Mouse (Mus musculus): ENCODE measurements around the gene Herc2. TPM values are rescaled to one million over a fixed set of nuclear protein-coding genes. Genes with fewer than 3 reads are reported as not detected.

Herc2 gene
- polyA plus RNA-seq, 1 experiment from 2014 or later: 51.5 TPM

- Histone ChIP-seq H3K4me3 (ENCODE audit: low read depth, low read length) (no peak overlapping the region), H3K4me2 (ENCODE audit: low read length) (no peak overlapping the region), H3K9me3 (replicated peaks; ENCODE audit: control insufficient read depth, low read length, poor library complexity, severe bottlenecking) (no peaks in the 10 kb centered on the region), H3K27me3 (ENCODE audit: control insufficient read depth, insufficient read depth, low read depth, low read length) (no peaks in the 10 kb centered on the region), H3K4me1 (ENCODE audit: control insufficient read depth, insufficient read depth, low read length) (no peaks in the 10 kb centered on the region), H3K27ac (ENCODE audit: low read length) (no peak overlapping the region), H3K36me3 (ENCODE audit: control insufficient read depth, insufficient read depth, low read length) (peaks cover 32% of the 10 kb centered on the region), H3K9ac (ENCODE audit: low read depth, low read length) (no peak overlapping the region)
- no peak for ATAC-seq
- WGBS: 88% methylated on average over 3 of the region's 3 CpGs
Observed at GRCm38 (mm10) chr7:56146424-56146823, 96.4 kb downstream of the Herc2 start.

DNA sequence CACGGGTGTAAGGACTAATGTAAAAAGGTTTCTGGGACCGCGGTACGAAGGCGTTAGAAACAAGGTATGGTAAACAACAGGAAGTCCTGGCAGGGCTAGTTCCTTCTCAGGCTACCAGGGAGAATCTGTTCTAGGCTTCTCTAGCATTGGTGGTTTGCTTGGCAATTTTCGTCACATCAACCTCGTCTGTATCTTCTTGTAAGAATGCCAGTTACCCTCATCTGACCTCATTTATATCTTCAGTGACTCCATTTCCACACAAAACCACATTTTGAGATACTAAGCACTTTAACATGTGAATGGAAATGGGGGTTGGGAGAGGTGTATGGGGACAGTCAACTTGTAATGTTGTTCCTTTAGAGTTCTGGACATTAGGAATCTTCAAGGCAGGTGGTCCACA lies 98.9 kb downstream of the Herc2 start:
- Histone ChIP-seq H3K27ac (ENCODE audit: low read length) (no peak overlapping the region), H3K4me2 (ENCODE audit: low read length) (no peak overlapping the region), H3K9ac (ENCODE audit: low read depth, low read length) (no peak overlapping the region), H3K4me1 (ENCODE audit: control insufficient read depth, insufficient read depth, low read length) (no peaks in the 10 kb centered on the region), H3K27me3 (ENCODE audit: control insufficient read depth, insufficient read depth, low read depth, low read length) (no peaks in the 10 kb centered on the region), H3K4me3 (ENCODE audit: low read depth, low read length) (no peak overlapping the region), H3K9me3 (replicated peaks; ENCODE audit: control insufficient read depth, low read length, poor library complexity, severe bottlenecking) (no peaks in the 10 kb centered on the region), H3K36me3 (ENCODE audit: control insufficient read depth, insufficient read depth, low read length) (peaks cover 50% of the 10 kb centered on the region)
- ATAC-seq: no peak
- WGBS: 96% methylated on average over 7 of the region's 7 CpGs

GRCm38 (mm10) chr7:56151885-56152676 lies 102.1 kb downstream of the Herc2 start:
- no peaks in the 10 kb centered on the region for H3K27me3 ChIP-seq (ENCODE audit: control insufficient read depth, insufficient read depth, low read depth, low read length)
- no peaks in the 10 kb centered on the region for H3K4me1 ChIP-seq (ENCODE audit: control insufficient read depth, insufficient read depth, low read length)
- no peak overlapping the region for H3K4me3 ChIP-seq (ENCODE audit: low read depth, low read length)
- no peak overlapping the region for H3K4me2 ChIP-seq (ENCODE audit: low read length)
- no peak for ATAC-seq
- no peaks in the 10 kb centered on the region for H3K9me3 ChIP-seq (replicated peaks; ENCODE audit: control insufficient read depth, low read length, poor library complexity, severe bottlenecking)
- peaks cover 51% of the 10 kb centered on the region for H3K36me3 ChIP-seq (ENCODE audit: control insufficient read depth, insufficient read depth, low read length)
- no peak overlapping the region for H3K9ac ChIP-seq (ENCODE audit: low read depth, low read length)
- no peak overlapping the region for H3K27ac ChIP-seq (ENCODE audit: low read length)
- WGBS: 95% methylated on average over 16 of the region's 16 CpGs

DNA sequence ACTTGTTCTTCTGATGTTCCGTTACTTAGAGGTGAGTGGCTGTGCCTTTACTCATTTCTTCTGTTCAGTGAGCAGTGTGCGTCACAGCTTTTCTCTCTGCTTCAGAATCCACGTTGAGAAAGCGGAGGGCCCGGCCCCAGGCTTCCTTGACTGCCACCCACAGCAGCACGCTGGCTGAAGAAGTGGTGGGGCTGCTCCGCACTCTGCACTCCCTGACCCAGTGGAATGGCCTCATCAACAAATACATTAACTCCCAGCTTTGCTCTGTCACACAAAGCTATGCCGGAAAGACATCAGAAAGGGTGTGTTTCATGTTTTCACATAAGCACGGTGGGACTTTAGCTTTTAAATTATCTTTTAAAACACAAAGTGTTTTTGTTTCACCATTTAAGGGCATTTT lies 103.2 kb downstream of the Herc2 start:
- no peaks in the 10 kb centered on the region for H3K4me1 ChIP-seq (ENCODE audit: control insufficient read depth, insufficient read depth, low read length)
- no peak overlapping the region for H3K27ac ChIP-seq (ENCODE audit: low read length)
- H3K9me3 ChIP-seq (replicated peaks; ENCODE audit: control insufficient read depth, low read length, poor library complexity, severe bottlenecking): no peaks in the 10 kb centered on the region
- no peak overlapping the region for H3K9ac ChIP-seq (ENCODE audit: low read depth, low read length)
- 95% methylated on average over 9 of the region's 9 CpGs for WGBS
- H3K27me3 ChIP-seq (ENCODE audit: control insufficient read depth, insufficient read depth, low read depth, low read length): no peaks in the 10 kb centered on the region
- H3K4me2 ChIP-seq (ENCODE audit: low read length): no peak overlapping the region
- no peak overlapping the region for H3K4me3 ChIP-seq (ENCODE audit: low read depth, low read length)
- ATAC-seq: no peak
- H3K36me3 ChIP-seq (ENCODE audit: control insufficient read depth, insufficient read depth, low read length): peaks cover 57% of the 10 kb centered on the region

- 95% methylated on average over 12 of the region's 12 CpGs for WGBS
Observed at GRCm38 (mm10) chr7:56153625-56154024, 103.6 kb downstream of the Herc2 start.

DNA sequence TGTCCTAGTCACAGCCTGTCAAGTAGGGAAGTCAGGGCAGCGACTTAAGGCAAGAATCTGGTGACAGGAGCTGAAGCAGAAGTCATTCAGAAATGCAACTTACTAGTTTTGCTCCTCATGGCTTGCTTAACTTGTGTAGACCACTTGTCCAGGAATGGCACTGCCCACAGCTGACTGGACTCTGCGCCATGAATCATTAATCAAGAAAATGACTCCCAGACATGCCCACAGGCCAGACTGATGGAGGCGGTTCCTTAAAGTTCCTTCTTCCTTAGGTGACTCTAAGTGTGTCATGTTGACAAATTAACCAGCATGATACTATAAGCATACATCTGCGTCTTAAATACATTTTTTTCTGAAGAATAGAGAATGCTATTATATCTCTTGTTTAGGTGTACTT lies 113.3 kb downstream of the Herc2 start:
- no peak overlapping the region for H3K9ac ChIP-seq (ENCODE audit: low read depth, low read length)
- no peak overlapping the region for H3K4me3 ChIP-seq (ENCODE audit: low read depth, low read length)
- H3K27me3 ChIP-seq (ENCODE audit: control insufficient read depth, insufficient read depth, low read depth, low read length): no peaks in the 10 kb centered on the region
- H3K4me1 ChIP-seq (ENCODE audit: control insufficient read depth, insufficient read depth, low read length): no peaks in the 10 kb centered on the region
- H3K9me3 ChIP-seq (replicated peaks; ENCODE audit: control insufficient read depth, low read length, poor library complexity, severe bottlenecking): no peaks in the 10 kb centered on the region
- 94% methylated on average over 4 of the region's 4 CpGs for WGBS
- peaks cover 19% of the 10 kb centered on the region for H3K36me3 ChIP-seq (ENCODE audit: control insufficient read depth, insufficient read depth, low read length)
- H3K27ac ChIP-seq (ENCODE audit: low read length): no peak overlapping the region
- ATAC-seq: no peak
- no peak overlapping the region for H3K4me2 ChIP-seq (ENCODE audit: low read length)

More at GRCm38 (mm10) chr7:56153625-56154024, 103.6 kb downstream of the Herc2 start:
- Histone ChIP-seq H3K27ac (ENCODE audit: low read length) (no peak overlapping the region), H3K36me3 (ENCODE audit: control insufficient read depth, insufficient read depth, low read length) (peaks cover 55% of the 10 kb centered on the region), H3K4me1 (ENCODE audit: control insufficient read depth, insufficient read depth, low read length) (no peaks in the 10 kb centered on the region), H3K9ac (ENCODE audit: low read depth, low read length) (no peak overlapping the region), H3K4me2 (ENCODE audit: low read length) (no peak overlapping the region), H3K9me3 (replicated peaks; ENCODE audit: control insufficient read depth, low read length, poor library complexity, severe bottlenecking) (no peaks in the 10 kb centered on the region), H3K27me3 (ENCODE audit: control insufficient read depth, insufficient read depth, low read depth, low read length) (no peaks in the 10 kb centered on the region), H3K4me3 (ENCODE audit: low read depth, low read length) (no peak overlapping the region)
- no peak for ATAC-seq

- Histone ChIP-seq H3K9me3 (replicated peaks; ENCODE audit: control insufficient read depth, low read length, poor library complexity, severe bottlenecking) (no peaks in the 10 kb centered on the region), H3K4me3 (ENCODE audit: low read depth, low read length) (no peak overlapping the region), H3K9ac (ENCODE audit: low read depth, low read length) (no peak overlapping the region), H3K36me3 (ENCODE audit: control insufficient read depth, insufficient read depth, low read length) (peaks cover 23% of the 10 kb centered on the region), H3K27me3 (ENCODE audit: control insufficient read depth, insufficient read depth, low read depth, low read length) (no peaks in the 10 kb centered on the region), H3K27ac (ENCODE audit: low read length) (no peak overlapping the region), H3K4me1 (ENCODE audit: control insufficient read depth, insufficient read depth, low read length) (no peaks in the 10 kb centered on the region), H3K4me2 (ENCODE audit: low read length) (no peak overlapping the region)
- WGBS: 47% methylated on average over 7 of the region's 7 CpGs
- ATAC-seq: no peak
Observed at GRCm38 (mm10) chr7:56168713-56169112, 118.7 kb downstream of the Herc2 start.

- peaks cover 5% of the 10 kb centered on the region; the same call in 1 of the 2 replicates for H3K4me1 ChIP-seq (ENCODE audit: control insufficient read depth, insufficient read depth, low read length)
- H3K9ac ChIP-seq (ENCODE audit: low read depth, low read length): no peak overlapping the region
- ATAC-seq: peak; percentile 85
- WGBS: 52% methylated on average over 3 of the region's 3 CpGs
- H3K27ac ChIP-seq (ENCODE audit: low read length): peak overlapping the region; percentile 33; the same call in 1 of the 2 replicates
- H3K4me3 ChIP-seq (ENCODE audit: low read depth, low read length): no peak overlapping the region
- peaks cover 10% of the 10 kb centered on the region; the same call in 1 of the 2 replicates for H3K36me3 ChIP-seq (ENCODE audit: control insufficient read depth, insufficient read depth, low read length)
- no peaks in the 10 kb centered on the region for H3K27me3 ChIP-seq (ENCODE audit: control insufficient read depth, insufficient read depth, low read depth, low read length)
- H3K4me2 ChIP-seq (ENCODE audit: low read length): no peak overlapping the region
- H3K9me3 ChIP-seq (replicated peaks; ENCODE audit: control insufficient read depth, low read length, poor library complexity, severe bottlenecking): no peaks in the 10 kb centered on the region
Observed at GRCm38 (mm10) chr7:56177371-56177770, 127.4 kb downstream of the Herc2 start.

- Histone ChIP-seq H3K9me3 (replicated peaks; ENCODE audit: control insufficient read depth, low read length, poor library complexity, severe bottlenecking) (no peaks in the 10 kb centered on the region), H3K4me3 (ENCODE audit: low read depth, low read length) (no peak overlapping the region), H3K9ac (ENCODE audit: low read depth, low read length) (no peak overlapping the region), H3K36me3 (ENCODE audit: control insufficient read depth, insufficient read depth, low read length) (peaks cover 33% of the 10 kb centered on the region), H3K27ac (ENCODE audit: low read length) (no peak overlapping the region), H3K4me2 (ENCODE audit: low read length) (no peak overlapping the region), H3K27me3 (ENCODE audit: control insufficient read depth, insufficient read depth, low read depth, low read length) (no peaks in the 10 kb centered on the region), H3K4me1 (ENCODE audit: control insufficient read depth, insufficient read depth, low read length) (no peaks in the 10 kb centered on the region)
- WGBS: 92% methylated on average over 6 of the region's 6 CpGs
- no peak for ATAC-seq
Observed at GRCm38 (mm10) chr7:56191041-56191440, 141.0 kb downstream of the Herc2 start.
